Mouse (Mus musculus): ENCODE results near the gene Gabbr2. TPM values are rescaled to one million over a fixed set of nuclear protein-coding genes. Genes with fewer than 3 reads are reported as not detected.
A peak's percentile ranks its signal among the peaks of the same experiment; 100 is the strongest.

Gene Gabbr2
- polyA plus RNA-seq, 1 experiment from 2014 or later: 0.11 TPM

- Histone ChIP-seq H3K27ac (ENCODE audit: low read length) (no peak overlapping the region), H3K4me2 (ENCODE audit: low read depth, low read length) (no peak overlapping the region), H3K4me1 (ENCODE audit: control insufficient read depth, low read depth, low read length) (no peaks in the 10 kb centered on the region), H3K9ac (ENCODE audit: low read depth, low read length) (no peak overlapping the region), H3K36me3 (ENCODE audit: control insufficient read depth, insufficient read depth) (no peaks in the 10 kb centered on the region), H3K27me3 (ENCODE audit: control insufficient read depth, insufficient read depth, low read depth, low read length) (no peaks in the 10 kb centered on the region), H3K4me3 (ENCODE audit: low read depth, low read length) (no peak overlapping the region), H3K9me3 (replicated peaks; ENCODE audit: control insufficient read depth, low read length) (no peaks in the 10 kb centered on the region)
- ATAC-seq (ENCODE audit: low read depth): no peak
- WGBS (ENCODE audit: insufficient replicate concordance): 60% methylated on average over 9 of the region's 9 CpGs
Measured at GRCm38 (mm10) chr4:46729306-46730042, 262.2 kb downstream of the Gabbr2 start.

GRCm38 (mm10) chr4:46728231-46728630 is 263.4 kb downstream of the Gabbr2 start:
- no peak overlapping the region for H3K9ac ChIP-seq (ENCODE audit: low read depth, low read length)
- no peak for ATAC-seq (ENCODE audit: low read depth)
- no peak overlapping the region for H3K4me2 ChIP-seq (ENCODE audit: low read depth, low read length)

GRCm38 (mm10) chr4:46727153-46727552 is 264.5 kb downstream of the Gabbr2 start:
- no peaks in the 10 kb centered on the region for H3K27me3 ChIP-seq (ENCODE audit: control insufficient read depth, insufficient read depth, low read depth, low read length)
- no peak overlapping the region for H3K9ac ChIP-seq (ENCODE audit: low read depth, low read length)
- WGBS (ENCODE audit: insufficient replicate concordance): 66% methylated on average over 11 of the region's 11 CpGs
- H3K9me3 ChIP-seq (replicated peaks; ENCODE audit: control insufficient read depth, low read length): no peaks in the 10 kb centered on the region
- no peak overlapping the region for H3K4me2 ChIP-seq (ENCODE audit: low read depth, low read length)
- H3K4me3 ChIP-seq (ENCODE audit: low read depth, low read length): no peak overlapping the region
- no peaks in the 10 kb centered on the region for H3K36me3 ChIP-seq (ENCODE audit: control insufficient read depth, insufficient read depth)
- H3K27ac ChIP-seq (ENCODE audit: low read length): no peak overlapping the region
- no peak for ATAC-seq (ENCODE audit: low read depth)
- H3K4me1 ChIP-seq (ENCODE audit: control insufficient read depth, low read depth, low read length): no peaks in the 10 kb centered on the region

More at GRCm38 (mm10) chr4:46728231-46728630, 263.4 kb downstream of the Gabbr2 start:
- Histone ChIP-seq H3K27me3 (ENCODE audit: control insufficient read depth, insufficient read depth, low read depth, low read length) (no peaks in the 10 kb centered on the region), H3K4me3 (ENCODE audit: low read depth, low read length) (no peak overlapping the region), H3K27ac (ENCODE audit: low read length) (no peak overlapping the region), H3K9me3 (replicated peaks; ENCODE audit: control insufficient read depth, low read length) (no peaks in the 10 kb centered on the region), H3K4me1 (ENCODE audit: control insufficient read depth, low read depth, low read length) (no peaks in the 10 kb centered on the region), H3K36me3 (ENCODE audit: control insufficient read depth, insufficient read depth) (no peaks in the 10 kb centered on the region)
- 63% methylated on average over 1 of the region's 1 CpGs for WGBS (ENCODE audit: insufficient replicate concordance)

GRCm38 (mm10) chr4:46720821-46721557 is 270.7 kb downstream of the Gabbr2 start:
- no peak overlapping the region for H3K4me2 ChIP-seq (ENCODE audit: low read depth, low read length)
- H3K4me1 ChIP-seq (ENCODE audit: control insufficient read depth, low read depth, low read length): no peaks in the 10 kb centered on the region
- WGBS (ENCODE audit: insufficient replicate concordance): 48% methylated on average over 16 of the region's 16 CpGs
- no peaks in the 10 kb centered on the region for H3K36me3 ChIP-seq (ENCODE audit: control insufficient read depth, insufficient read depth)
- no peak overlapping the region for H3K4me3 ChIP-seq (ENCODE audit: low read depth, low read length)
- H3K27ac ChIP-seq (ENCODE audit: low read length): no peak overlapping the region
- peak; percentile 56; the same call in 1 of the 2 replicates for ATAC-seq (ENCODE audit: low read depth)
- no peaks in the 10 kb centered on the region for H3K27me3 ChIP-seq (ENCODE audit: control insufficient read depth, insufficient read depth, low read depth, low read length)
- no peak overlapping the region for H3K9ac ChIP-seq (ENCODE audit: low read depth, low read length)
- no peaks in the 10 kb centered on the region for H3K9me3 ChIP-seq (replicated peaks; ENCODE audit: control insufficient read depth, low read length)

- H3K36me3 ChIP-seq (ENCODE audit: control insufficient read depth, insufficient read depth): no peaks in the 10 kb centered on the region
- no peaks in the 10 kb centered on the region for H3K27me3 ChIP-seq (ENCODE audit: control insufficient read depth, insufficient read depth, low read depth, low read length)
- no peak overlapping the region for H3K9ac ChIP-seq (ENCODE audit: low read depth, low read length)
- H3K9me3 ChIP-seq (replicated peaks; ENCODE audit: control insufficient read depth, low read length): no peaks in the 10 kb centered on the region
- no peaks in the 10 kb centered on the region for H3K4me1 ChIP-seq (ENCODE audit: control insufficient read depth, low read depth, low read length)
- WGBS (ENCODE audit: insufficient replicate concordance): 47% methylated on average over 1 of the region's 1 CpGs
- H3K27ac ChIP-seq (ENCODE audit: low read length): no peak overlapping the region
- no peak overlapping the region for H3K4me2 ChIP-seq (ENCODE audit: low read depth, low read length)
- ATAC-seq (ENCODE audit: low read depth): no peak
- no peak overlapping the region for H3K4me3 ChIP-seq (ENCODE audit: low read depth, low read length)
Measured at GRCm38 (mm10) chr4:46720070-46720469, 271.6 kb downstream of the Gabbr2 start.

GRCm38 (mm10) chr4:46718624-46719023 is 273.0 kb downstream of the Gabbr2 start:
- 28% methylated on average over 7 of the region's 7 CpGs for WGBS (ENCODE audit: insufficient replicate concordance)
- no peak for ATAC-seq (ENCODE audit: low read depth)
- Histone ChIP-seq H3K4me3 (ENCODE audit: low read depth, low read length) (no peak overlapping the region), H3K36me3 (ENCODE audit: control insufficient read depth, insufficient read depth) (no peaks in the 10 kb centered on the region), H3K9me3 (replicated peaks; ENCODE audit: control insufficient read depth, low read length) (no peaks in the 10 kb centered on the region), H3K4me2 (ENCODE audit: low read depth, low read length) (no peak overlapping the region), H3K4me1 (ENCODE audit: control insufficient read depth, low read depth, low read length) (no peaks in the 10 kb centered on the region), H3K27ac (ENCODE audit: low read length) (no peak overlapping the region), H3K27me3 (ENCODE audit: control insufficient read depth, insufficient read depth, low read depth, low read length) (no peaks in the 10 kb centered on the region), H3K9ac (ENCODE audit: low read depth, low read length) (no peak overlapping the region)

- H3K4me1 ChIP-seq (ENCODE audit: control insufficient read depth, low read depth, low read length): no peaks in the 10 kb centered on the region
Measured at GRCm38 (mm10) chr4:46717156-46717555, 274.5 kb downstream of the Gabbr2 start.

GRCm38 (mm10) chr4:46716361-46716760 is 275.3 kb downstream of the Gabbr2 start:
- Histone ChIP-seq H3K27me3 (ENCODE audit: control insufficient read depth, insufficient read depth, low read depth, low read length) (no peaks in the 10 kb centered on the region), H3K4me3 (ENCODE audit: low read depth, low read length) (no peak overlapping the region), H3K36me3 (ENCODE audit: control insufficient read depth, insufficient read depth) (no peaks in the 10 kb centered on the region), H3K4me2 (ENCODE audit: low read depth, low read length) (no peak overlapping the region), H3K9me3 (replicated peaks; ENCODE audit: control insufficient read depth, low read length) (no peaks in the 10 kb centered on the region), H3K27ac (ENCODE audit: low read length) (no peak overlapping the region), H3K4me1 (ENCODE audit: control insufficient read depth, low read depth, low read length) (no peaks in the 10 kb centered on the region), H3K9ac (ENCODE audit: low read depth, low read length) (no peak overlapping the region)
- 8% methylated on average over 1 of the region's 1 CpGs for WGBS (ENCODE audit: insufficient replicate concordance)
- no peak for ATAC-seq (ENCODE audit: low read depth)

More at GRCm38 (mm10) chr4:46717156-46717555, 274.5 kb downstream of the Gabbr2 start:
- Histone ChIP-seq H3K27me3 (ENCODE audit: control insufficient read depth, insufficient read depth, low read depth, low read length) (no peaks in the 10 kb centered on the region), H3K36me3 (ENCODE audit: control insufficient read depth, insufficient read depth) (no peaks in the 10 kb centered on the region), H3K4me2 (ENCODE audit: low read depth, low read length) (no peak overlapping the region), H3K4me3 (ENCODE audit: low read depth, low read length) (no peak overlapping the region), H3K9me3 (replicated peaks; ENCODE audit: control insufficient read depth, low read length) (no peaks in the 10 kb centered on the region), H3K27ac (ENCODE audit: low read length) (no peak overlapping the region), H3K9ac (ENCODE audit: low read depth, low read length) (no peak overlapping the region)
- 56% methylated on average over 5 of the region's 5 CpGs for WGBS (ENCODE audit: insufficient replicate concordance)
- ATAC-seq (ENCODE audit: low read depth): no peak

- 60% methylated on average over 4 of the region's 4 CpGs for WGBS (ENCODE audit: insufficient replicate concordance)
- Histone ChIP-seq H3K4me2 (ENCODE audit: low read depth, low read length) (no peak overlapping the region), H3K4me3 (ENCODE audit: low read depth, low read length) (no peak overlapping the region), H3K27me3 (ENCODE audit: control insufficient read depth, insufficient read depth, low read depth, low read length) (no peaks in the 10 kb centered on the region), H3K9ac (ENCODE audit: low read depth, low read length) (no peak overlapping the region), H3K27ac (ENCODE audit: low read length) (no peak overlapping the region), H3K9me3 (replicated peaks; ENCODE audit: control insufficient read depth, low read length) (no peaks in the 10 kb centered on the region), H3K4me1 (ENCODE audit: control insufficient read depth, low read depth, low read length) (no peaks in the 10 kb centered on the region), H3K36me3 (ENCODE audit: control insufficient read depth, insufficient read depth) (no peaks in the 10 kb centered on the region)
- no peak for ATAC-seq (ENCODE audit: low read depth)
Measured at GRCm38 (mm10) chr4:46710523-46710922, 281.1 kb downstream of the Gabbr2 start.

Measured in liver, embryonic 16.5 days (tissue).